Mouse (Mus musculus) cerebellum, postnatal 4 days (tissue): ENCODE results near the gene Kbtbd12.
A peak's percentile ranks its signal among the peaks of the same experiment; 100 is the strongest.

Experiments
- DNase-seq, 2 experiments: peaks; one replicate each; pipeline ENCODE4 v3.0.0; 2022; ENCODE audit warnings: low spot score in 2 of 2, mixed read lengths in 1 of 2

Kbtbd12 gene

GRCm38 (mm10) chr6:88549137-88549814 lies 88.5 kb downstream of the Kbtbd12 start:
- DNase-seq: peak; percentile 59 to 75

GRCm38 (mm10) chr6:88548405-88549049 lies 89.2 kb downstream of the Kbtbd12 start:
- no peak for DNase-seq

GRCm38 (mm10) chr6:88545397-88545790 lies 92.4 kb downstream of the Kbtbd12 start:
- DNase-seq: no peak

- no peak for DNase-seq
Measured at GRCm38 (mm10) chr6:88544644-88545396, 92.9 kb downstream of the Kbtbd12 start.

- no peak for DNase-seq
Measured at GRCm38 (mm10) chr6:88544241-88544640, 93.5 kb downstream of the Kbtbd12 start.

- DNase-seq: no peak
Measured at GRCm38 (mm10) chr6:88540093-88540755, 97.5 kb downstream of the Kbtbd12 start.

GRCm38 (mm10) chr6:88530306-88530705 lies 107.4 kb downstream of the Kbtbd12 start:
- DNase-seq: no peak

- no peak for DNase-seq
Measured at GRCm38 (mm10) chr6:88524056-88524455, 113.7 kb downstream of the Kbtbd12 start.

GRCm38 (mm10) chr6:88523451-88523850 lies 114.3 kb downstream of the Kbtbd12 start:
- DNase-seq: no peak

- no peak for DNase-seq
Measured at GRCm38 (mm10) chr6:88523043-88523442, 114.7 kb downstream of the Kbtbd12 start.

- no peak for DNase-seq
Measured at GRCm38 (mm10) chr6:88522606-88523005, 115.1 kb downstream of the Kbtbd12 start.

GRCm38 (mm10) chr6:88521821-88522220 lies 115.9 kb downstream of the Kbtbd12 start:
- no peak for DNase-seq

- DNase-seq: peak; percentile 80 to 94
Measured at GRCm38 (mm10) chr6:88518404-88519263, 119.1 kb downstream of the Kbtbd12 start, which contains the start of gene Sec61a1. TSS of gene Sec61a1 (minus strand) at chr6:88518905.

- no peak for DNase-seq
Measured at GRCm38 (mm10) chr6:88517701-88518403, 119.9 kb downstream of the Kbtbd12 start.

GRCm38 (mm10) chr6:88516667-88517066 lies 121.1 kb downstream of the Kbtbd12 start:
- DNase-seq: no peak

GRCm38 (mm10) chr6:88515971-88516370 lies 121.8 kb downstream of the Kbtbd12 start:
- no peak for DNase-seq

- no peak for DNase-seq
Measured at GRCm38 (mm10) chr6:88514546-88514945, 123.2 kb downstream of the Kbtbd12 start.

GRCm38 (mm10) chr6:88513984-88514383 lies 123.8 kb downstream of the Kbtbd12 start:
- DNase-seq: no peak

- no peak for DNase-seq
Measured at GRCm38 (mm10) chr6:88503044-88503443, 134.7 kb downstream of the Kbtbd12 start.
